Mouse (Mus musculus): ENCODE data around the gene Nhlrc3.

DNA sequence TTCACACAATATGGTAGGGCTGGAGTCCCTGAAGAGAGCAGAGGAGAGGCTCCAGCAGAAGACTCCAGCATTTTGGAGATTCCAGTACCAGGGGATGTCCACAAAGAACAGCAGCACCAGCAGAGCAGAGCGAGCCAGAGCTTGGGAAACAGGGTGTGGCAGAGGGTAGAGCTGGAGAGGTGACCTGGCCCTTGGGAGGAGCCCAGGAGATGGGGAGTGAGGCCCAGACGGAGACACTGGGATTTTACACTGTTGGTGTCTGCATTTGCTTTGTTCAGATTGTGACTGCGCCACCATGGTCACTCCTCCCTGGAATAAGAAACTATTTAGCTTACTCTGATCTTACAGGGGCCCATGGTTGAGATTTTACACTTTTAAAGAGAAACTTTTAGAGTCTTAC is 16.3 kb downstream of the Nhlrc3 start:
- TF ChIP-seq POLR2A (IDR thresholded peaks at IDR 0.05; ENCODE audit: borderline replicate concordance, low read depth, low read length) (no peak), CTCF (IDR thresholded peaks at IDR 0.05; ENCODE audit: low read depth, low read length) (no peak)
